Mouse (Mus musculus) cerebellum, adult 9-10 months (tissue): ENCODE data around the gene Reln.

Source experiments
- DNase-seq: peaks from one replicate; pipeline ENCODE4 v3.0.0; 2022

The Reln gene

GRCm38 (mm10) chr5:21987711-21988110, 356.8 kb downstream of the Reln start:
- DNase-seq, result no peak

GRCm38 (mm10) chr5:21986311-21986710, 358.2 kb downstream of the Reln start:
- DNase-seq, result peak; percentile 88

- no peak for DNase-seq
These were observed 361.4 kb downstream of the Reln start for GRCm38 (mm10) chr5:21983021-21983667.

- peak; percentile 56 for DNase-seq
These were observed 363.3 kb downstream of the Reln start for GRCm38 (mm10) chr5:21981216-21981615.

DNA sequence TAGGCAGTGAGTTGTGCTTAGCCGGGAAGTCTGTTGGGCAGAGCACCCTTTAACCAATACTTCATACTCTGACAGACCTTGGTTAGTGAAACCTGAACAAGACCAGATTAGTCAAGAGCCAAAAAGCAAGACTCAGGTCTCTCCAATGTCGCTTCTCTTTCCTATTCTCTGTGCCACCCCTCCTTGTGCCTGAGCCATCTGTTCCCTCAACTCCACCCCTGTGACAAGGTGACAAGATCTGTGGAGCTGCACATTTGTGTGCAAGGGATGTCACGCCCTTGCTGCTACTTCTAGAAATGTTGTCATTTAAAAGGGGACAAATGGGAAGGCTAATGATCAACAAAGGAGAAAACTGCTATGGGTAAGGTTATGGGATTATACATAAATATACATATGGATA, 364.0 kb downstream of the Reln start:
- DNase-seq, result peak; percentile 55

DNA sequence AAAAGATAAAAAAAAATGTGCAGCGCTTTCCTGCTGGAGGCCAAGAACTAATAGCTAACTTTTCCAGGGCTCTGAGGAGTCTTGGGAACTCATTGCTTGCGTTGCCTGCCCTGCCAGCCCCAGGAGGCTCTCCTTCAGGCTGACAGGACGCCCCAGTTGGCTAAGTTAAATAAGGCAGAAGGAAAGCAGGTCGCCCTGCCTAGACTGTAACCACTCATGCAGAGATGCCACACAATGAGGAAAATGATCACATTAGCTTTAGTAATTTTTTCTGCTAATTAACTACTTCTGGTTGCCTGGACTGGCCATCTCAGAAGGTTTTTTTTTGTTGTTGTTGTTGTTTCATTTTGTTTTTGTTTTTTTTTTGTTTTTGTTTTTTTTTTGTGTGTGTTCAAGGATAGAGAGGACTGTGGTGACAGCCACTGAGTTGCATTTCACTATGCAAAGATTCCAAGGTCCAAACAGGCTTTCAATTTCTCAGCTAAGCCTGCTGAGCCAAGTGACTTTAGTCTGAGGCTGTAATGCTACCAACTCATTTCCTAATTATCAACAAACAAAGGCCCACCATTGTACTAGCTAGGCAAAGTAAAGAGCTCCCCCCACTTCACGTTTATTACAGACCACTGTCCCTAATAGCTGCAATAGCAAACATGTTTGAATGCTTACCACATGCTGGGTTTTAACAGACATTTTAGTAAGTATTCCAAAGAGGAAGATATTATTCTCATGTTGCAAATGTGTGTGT, 371.1 kb downstream of the Reln start:
- DNase-seq, result no peak

- no peak for DNase-seq
These were observed 382.7 kb downstream of the Reln start for GRCm38 (mm10) chr5:21961796-21962195.

GRCm38 (mm10) chr5:21960151-21960550, 384.4 kb downstream of the Reln start:
- DNase-seq, result no peak

DNA sequence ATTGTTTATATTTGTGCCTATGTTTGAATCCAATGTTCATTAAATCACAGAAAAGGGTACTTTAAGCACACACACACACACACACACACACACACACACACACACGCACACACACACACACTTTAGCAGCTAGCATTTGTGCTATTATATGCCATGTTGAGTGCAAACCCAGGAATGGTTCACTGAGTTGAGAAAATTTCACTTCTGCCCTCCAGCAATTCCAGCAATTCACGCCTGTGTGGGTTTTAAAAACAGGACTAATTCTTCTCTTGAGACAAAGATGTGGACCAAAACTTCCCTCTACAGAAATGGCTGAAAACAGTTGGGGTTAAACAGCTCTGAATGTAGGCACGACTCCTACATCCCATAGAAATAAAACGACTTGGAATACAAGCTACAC, 386.9 kb downstream of the Reln start:
- DNase-seq, result no peak

GRCm38 (mm10) chr5:21957061-21957460, 387.4 kb downstream of the Reln start:
- no peak for DNase-seq

GRCm38 (mm10) chr5:21949507-21949897, 395.0 kb downstream of the Reln start:
- no peak for DNase-seq

DNA sequence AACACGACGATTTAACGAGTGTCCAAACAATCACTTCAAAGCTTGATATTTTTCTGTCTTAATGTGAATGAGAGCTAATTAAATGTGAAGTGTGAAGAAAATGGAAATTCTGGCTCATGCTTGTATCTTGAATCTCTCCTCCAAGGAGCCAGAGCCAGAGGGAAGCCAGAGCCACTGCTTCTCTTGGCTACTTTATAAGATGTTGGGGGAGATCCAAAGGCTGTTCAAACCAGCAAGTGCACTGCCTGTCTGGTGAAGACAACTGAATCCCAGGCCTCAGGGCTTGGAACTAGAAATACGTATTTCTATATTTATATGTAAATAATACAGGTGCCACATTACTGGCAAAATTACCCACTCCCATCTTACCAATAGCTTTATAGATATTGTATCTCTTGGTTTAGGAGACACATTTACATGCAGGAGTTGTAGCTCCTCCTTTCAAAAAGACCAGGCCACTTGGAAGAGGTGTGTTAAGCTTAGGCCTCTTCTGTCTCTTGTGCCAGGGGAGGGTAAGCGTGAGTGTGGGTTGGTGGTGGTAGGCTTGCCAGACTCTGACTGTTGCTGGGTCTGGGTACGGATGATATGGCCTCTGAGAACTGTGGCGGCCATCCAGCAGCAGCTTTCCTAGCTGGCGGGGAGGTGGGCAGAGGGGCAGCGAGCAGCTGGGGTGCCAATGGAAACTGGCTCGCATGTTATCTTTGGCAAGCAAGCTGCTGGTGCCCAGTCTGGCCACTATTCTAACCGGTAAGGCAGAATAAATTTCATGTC, 395.6 kb downstream of the Reln start:
- peak; percentile 74 for DNase-seq

GRCm38 (mm10) chr5:21947610-21948381, 396.7 kb downstream of the Reln start:
- peak; percentile 31 for DNase-seq

- DNase-seq, result no peak
These were observed 399.9 kb downstream of the Reln start for GRCm38 (mm10) chr5:21944579-21944978.

- DNase-seq, result no peak
These were observed 405.1 kb downstream of the Reln start for GRCm38 (mm10) chr5:21939405-21939804.

GRCm38 (mm10) chr5:21938138-21938537, 406.4 kb downstream of the Reln start:
- DNase-seq, result no peak

- no peak for DNase-seq
These were observed 407.9 kb downstream of the Reln start for GRCm38 (mm10) chr5:21936627-21937026.

GRCm38 (mm10) chr5:21936096-21936495, 408.4 kb downstream of the Reln start:
- no peak for DNase-seq

GRCm38 (mm10) chr5:21934811-21935396, 409.6 kb downstream of the Reln start:
- no peak for DNase-seq

DNA sequence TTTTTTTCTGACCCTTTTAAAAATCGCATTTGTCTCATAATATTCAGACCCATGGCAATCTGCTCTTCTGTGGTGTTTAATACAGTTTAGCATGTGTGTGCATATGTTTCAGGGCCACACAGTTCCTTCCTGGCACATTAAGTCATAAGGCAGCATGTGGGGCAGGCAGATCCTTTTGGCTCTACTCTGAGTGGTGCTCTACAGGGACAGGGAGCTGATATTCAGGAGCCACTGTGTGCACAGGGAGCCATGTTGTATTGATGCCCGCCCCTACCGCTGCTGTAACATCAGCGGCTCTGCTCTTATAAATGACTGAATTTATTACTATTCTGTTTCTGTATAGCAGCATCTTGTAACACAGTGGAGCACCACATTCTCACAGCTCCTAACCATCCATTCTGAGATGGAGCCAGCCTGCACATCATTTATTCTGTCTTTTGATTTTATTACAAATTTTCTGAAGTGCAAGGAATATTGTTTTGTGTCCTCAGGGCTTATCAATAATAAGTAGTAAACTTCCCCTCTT, 410.3 kb downstream of the Reln start:
- DNase-seq, result peak; percentile 43

DNA sequence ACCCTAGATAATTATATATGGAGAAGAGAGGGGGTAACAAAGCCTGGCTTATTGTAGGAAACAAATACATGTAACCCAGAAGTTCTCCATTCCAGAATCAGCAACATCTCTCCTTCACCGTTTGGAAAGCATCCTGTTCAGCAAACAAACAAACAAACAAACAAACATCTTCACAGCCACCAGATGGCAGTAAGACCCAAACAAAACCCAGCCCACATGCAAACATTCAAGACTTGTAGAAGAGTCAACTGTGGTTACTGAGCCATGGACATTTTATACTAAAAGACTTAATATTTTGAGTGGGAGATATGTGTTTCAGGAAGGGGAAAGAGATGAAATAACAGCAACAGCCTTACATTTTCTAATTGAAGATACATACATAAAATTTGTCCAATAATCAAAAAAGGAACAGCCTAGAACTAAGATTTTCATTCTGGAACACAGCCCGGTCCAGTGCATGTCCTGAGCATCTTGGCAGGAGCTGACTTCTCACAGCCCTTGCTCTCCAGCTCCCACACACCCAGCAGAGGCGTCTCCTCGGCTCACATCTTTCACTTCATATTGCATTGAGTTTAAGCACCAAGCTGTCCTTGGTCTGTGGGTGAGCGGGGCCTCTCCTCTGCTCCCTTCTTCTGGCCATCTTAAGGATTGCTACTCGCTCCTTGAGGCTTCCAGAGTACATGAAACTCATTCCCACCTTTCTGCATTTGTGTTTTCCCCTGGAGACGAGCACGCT, 411.0 kb downstream of the Reln start:
- peak; percentile 63 for DNase-seq

GRCm38 (mm10) chr5:21931151-21931550, 413.4 kb downstream of the Reln start:
- DNase-seq, result no peak
